Mouse (Mus musculus) urinary bladder, adult 2 months (tissue): ENCODE results near the gene Hspb8. TPM values are rescaled to one million over a fixed set of nuclear protein-coding genes. Genes with fewer than 3 reads are reported as not detected.
"Not testable (repeated sequence)": the region's sequence is repeated elsewhere in the genome, so short reads cannot be mapped to it uniquely, and the experiment has no call there.

ENCODE experiments used
- DNase-seq: peaks from one replicate; pipeline ENCODE4 v3.0.0; 2022; ENCODE audit warnings: low spot score
- polyA plus RNA-seq: library from polyadenylated mRNA; depleted of rRNA; stranded (reverse); fragments of >200 nt; gene quantifications from 2 replicates; pipeline ENCODE4 v1.2.3, GENCODE M21; 2012; rRNA removed

The Hspb8 gene
- polyA plus RNA-seq, 1 experiment = 229 TPM

- no peak for DNase-seq
These were observed 30.1 kb downstream of the Hspb8 start for GRCm38 (mm10) chr5:116392603-116393002.

DNA sequence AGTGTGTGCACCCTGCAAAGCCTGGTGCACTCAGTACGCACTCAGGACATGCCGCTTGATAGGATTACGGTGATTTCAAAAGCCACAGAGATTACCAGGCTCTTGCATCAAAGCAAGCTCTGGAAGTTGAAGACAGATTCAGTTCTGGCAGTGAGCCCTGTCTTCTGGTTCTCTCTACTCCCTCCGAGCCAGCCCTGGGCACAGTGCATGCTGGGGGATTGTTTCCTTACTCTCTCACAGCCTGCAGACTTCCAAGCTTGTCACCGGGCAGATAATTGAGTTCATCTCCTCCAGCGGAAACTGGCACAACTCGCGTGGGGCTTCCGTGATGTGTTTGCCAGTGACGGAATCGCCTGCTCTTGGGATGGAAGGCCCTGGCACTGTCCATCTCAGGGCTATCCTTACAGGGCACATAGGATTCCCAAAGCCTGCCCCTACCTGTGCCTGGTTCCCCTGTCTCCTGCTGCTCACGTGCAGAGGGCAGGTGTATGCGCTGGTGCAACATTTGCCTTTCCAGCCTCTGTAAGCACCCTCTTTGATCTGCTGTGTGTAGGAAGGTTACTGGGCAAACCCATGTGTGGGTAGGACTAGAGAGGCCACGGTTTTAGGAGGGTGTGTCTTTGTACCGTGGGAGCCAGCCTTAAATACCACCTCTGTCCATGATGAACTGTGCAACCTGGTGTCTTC is 32.7 kb downstream of the Hspb8 start:
- no peak for DNase-seq

- no peak for DNase-seq
These were observed 33.3 kb downstream of the Hspb8 start for GRCm38 (mm10) chr5:116389321-116389720.

GRCm38 (mm10) chr5:116387302-116387935 is 35.2 kb downstream of the Hspb8 start:
- DNase-seq = no peak

- DNase-seq = no peak
These were observed 36.6 kb downstream of the Hspb8 start for GRCm38 (mm10) chr5:116386020-116386419.

- DNase-seq = not testable (repeated sequence)
These were observed 40.0 kb downstream of the Hspb8 start for GRCm38 (mm10) chr5:116382646-116383045.

GRCm38 (mm10) chr5:116381726-116382125 is 40.9 kb downstream of the Hspb8 start:
- no peak for DNase-seq

- no peak for DNase-seq
These were observed 41.4 kb downstream of the Hspb8 start for GRCm38 (mm10) chr5:116381217-116381616.

DNA sequence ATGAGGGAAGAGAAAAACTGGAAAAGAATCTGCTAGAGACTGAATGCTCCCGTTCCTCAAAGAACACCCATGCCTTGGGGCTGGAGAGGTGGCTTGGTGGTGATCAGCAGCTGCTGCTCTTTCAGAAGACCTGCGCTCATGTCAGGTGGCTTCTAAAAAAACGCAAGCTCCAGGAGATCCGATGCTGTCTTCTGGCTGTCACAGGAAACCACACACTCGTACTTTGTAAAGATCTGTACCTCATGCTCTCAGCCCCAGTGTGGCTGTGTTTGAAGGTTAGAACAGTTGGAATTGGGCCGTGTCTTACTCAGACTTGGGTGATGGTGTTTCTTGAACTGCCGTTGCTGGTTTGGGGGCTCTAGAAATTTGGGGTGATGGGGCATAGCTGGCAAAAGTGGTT is 42.3 kb downstream of the Hspb8 start:
- DNase-seq = no peak

- DNase-seq = no peak
These were observed 43.8 kb downstream of the Hspb8 start for GRCm38 (mm10) chr5:116378872-116379271.

GRCm38 (mm10) chr5:116367923-116368322 is 54.7 kb downstream of the Hspb8 start:
- DNase-seq = no peak

- DNase-seq = no peak
These were observed 55.6 kb downstream of the Hspb8 start for GRCm38 (mm10) chr5:116366889-116367682.

- no peak for DNase-seq
These were observed 61.3 kb downstream of the Hspb8 start for GRCm38 (mm10) chr5:116361342-116361741.

DNA sequence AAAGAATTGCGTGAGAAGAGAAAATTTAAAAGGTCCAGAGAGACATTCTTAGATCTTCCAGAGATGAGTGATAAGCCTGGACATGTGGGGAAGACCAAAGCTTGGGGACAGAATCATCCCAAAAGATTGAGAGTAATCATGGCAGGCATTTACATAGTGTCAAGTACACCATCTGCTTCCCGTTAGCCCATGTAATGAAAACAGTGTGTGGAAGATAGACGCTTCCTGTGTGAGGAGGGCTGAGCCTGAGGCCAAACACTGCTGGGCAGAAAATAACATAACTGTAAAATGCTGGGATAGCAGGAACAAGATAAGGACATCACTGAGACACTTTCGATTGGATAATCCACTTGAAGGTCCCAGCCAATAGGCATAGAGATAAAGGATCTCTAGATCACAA is 61.9 kb downstream of the Hspb8 start:
- no peak for DNase-seq

Other genes with a start within 250 kb of the Hspb8 start
- 2.7 and 4.6 TPM in 2 replicates for gene Ccdc60, start 133.9 kb downstream of the Hspb8 start, polyA plus RNA-seq
- gene Srrm4, start 169.0 kb upstream of the Hspb8 start, polyA plus RNA-seq = 0.38 and 0.44 TPM in 2 replicates